Mouse (Mus musculus) hindbrain, embryonic 15.5 days (tissue): ENCODE data around the gene Deaf1. TPM values are rescaled to one million over a fixed set of nuclear protein-coding genes. Genes with fewer than 3 reads are reported as not detected.

ENCODE experiments used
- ATAC-seq: fragments of 200-750 bp; cut with Nextera tagmentation; 2 replicates; pipeline ENCODE4 v1.8.0; 2017; ENCODE audit warnings: low read depth, moderate number of reproducible peaks, moderate TSS enrichment; ENCODE audit not compliant: low FRiP score
- H3K27ac ChIP-seq: fragments of 300-500 bp; sonication (generic); replicated peaks from 2 replicates; pipeline ENCODE4 v1.5.1; 2015; ENCODE audit warnings: mild to moderate bottlenecking, inconsistent platforms
- H3K27me3 ChIP-seq: fragments of 300-500 bp; sonication (generic); 2 replicates; pipeline ENCODE4 v1.6.1; 2015; ENCODE audit warnings: control low read depth, inconsistent platforms
- H3K36me3 ChIP-seq: fragments of 300-500 bp; sonication (generic); 2 replicates; pipeline ENCODE4 v1.6.1; 2015; ENCODE audit warnings: control low read depth, inconsistent platforms
- H3K4me1 ChIP-seq: fragments of 300-500 bp; sonication (generic); replicated peaks from 2 replicates; pipeline ENCODE4 v1.6.1; 2015; ENCODE audit warnings: control low read depth, inconsistent platforms
- H3K4me2 ChIP-seq: fragments of 300-500 bp; sonication (generic); 2 replicates; pipeline ENCODE4 v1.6.1; 2015; ENCODE audit warnings: moderate library complexity, mild to moderate bottlenecking, inconsistent platforms
- H3K4me3 ChIP-seq: fragments of 300-500 bp; sonication (generic); 2 replicates; pipeline ENCODE4 v1.5.1; 2015; ENCODE audit warnings: mild to moderate bottlenecking, inconsistent platforms
- H3K9ac ChIP-seq: fragments of 300-500 bp; sonication (generic); 2 replicates; pipeline ENCODE4 v1.6.1; 2015; ENCODE audit warnings: inconsistent platforms
- H3K9me3 ChIP-seq: fragments of 300-500 bp; sonication (generic); 2 replicates; pipeline ENCODE4 v1.6.1; 2016; ENCODE audit warnings: control low read depth, inconsistent platforms
- WGBS: fragments of 180-500 bp; shearing (Covaris S2); methylation state at CpG from one replicate; pipeline ENCODE4 v1.1.7; 2015; 5-methylcytosine and 5-hydroxymethylcytosine counted together
- polyA plus RNA-seq: library from polyadenylated mRNA; unstranded; fragments of >200 nt; fragmentation: Nextera tagmentation; extraction: Ambion mirVana; gene quantifications from 2 replicates; pipeline ENCODE4 v1.2.1, GENCODE M21; 2015

Deaf1 gene
- polyA plus RNA-seq, 1 experiment from 2014 or later = 205 TPM

GRCm38 (mm10) chr7:141337716-141338416, 10.4 kb upstream of the Deaf1 start:
- no peaks in the 10 kb centered on the region for H3K27me3 ChIP-seq
- no peak overlapping the region for H3K4me3 ChIP-seq
- 87% methylated on average over 3 of the region's 3 CpGs for WGBS
- no peak for ATAC-seq
- no peak overlapping the region for H3K4me2 ChIP-seq
- H3K27ac ChIP-seq = no peak overlapping the region
- H3K9me3 ChIP-seq = no peaks in the 10 kb centered on the region
- peaks cover 6% of the 10 kb centered on the region for H3K4me1 ChIP-seq
- H3K9ac ChIP-seq = no peak overlapping the region
- H3K36me3 ChIP-seq = peaks cover 6% of the 10 kb centered on the region; the same call in 1 of the 2 replicates

- Histone ChIP-seq H3K4me1 (peaks cover 6% of the 10 kb centered on the region), H3K9me3 (no peaks in the 10 kb centered on the region), H3K4me3 (no peak overlapping the region), H3K9ac (no peak overlapping the region), H3K27ac (no peak overlapping the region), H3K4me2 (no peak overlapping the region), H3K27me3 (no peaks in the 10 kb centered on the region), H3K36me3 (peaks cover 6% of the 10 kb centered on the region; the same call in 1 of the 2 replicates)
- 90% methylated on average over 3 of the region's 3 CpGs for WGBS
- no peak for ATAC-seq
Observed at GRCm38 (mm10) chr7:141336296-141336695, 8.8 kb upstream of the Deaf1 start.

GRCm38 (mm10) chr7:141335682-141336081, 8.2 kb upstream of the Deaf1 start:
- peaks cover 6% of the 10 kb centered on the region; the same call in 1 of the 2 replicates for H3K36me3 ChIP-seq
- peaks cover 6% of the 10 kb centered on the region for H3K4me1 ChIP-seq
- no peak overlapping the region for H3K27ac ChIP-seq
- no peak overlapping the region for H3K9ac ChIP-seq
- ATAC-seq = no peak
- H3K9me3 ChIP-seq = no peaks in the 10 kb centered on the region
- H3K27me3 ChIP-seq = no peaks in the 10 kb centered on the region
- no peak overlapping the region for H3K4me2 ChIP-seq
- WGBS = 86% methylated on average over 4 of the region's 4 CpGs
- no peak overlapping the region for H3K4me3 ChIP-seq

- Histone ChIP-seq H3K36me3 (peaks cover 6% of the 10 kb centered on the region; the same call in 1 of the 2 replicates), H3K4me1 (peaks cover 6% of the 10 kb centered on the region), H3K9me3 (no peaks in the 10 kb centered on the region), H3K9ac (no peak overlapping the region), H3K4me3 (no peak overlapping the region), H3K27me3 (no peaks in the 10 kb centered on the region), H3K27ac (no peak overlapping the region), H3K4me2 (no peak overlapping the region)
- ATAC-seq = no peak
- 74% methylated on average over 2 of the region's 2 CpGs for WGBS
Observed at GRCm38 (mm10) chr7:141335044-141335579, 7.6 kb upstream of the Deaf1 start.

- Histone ChIP-seq H3K27me3 (no peaks in the 10 kb centered on the region), H3K27ac (no peak overlapping the region), H3K4me2 (no peak overlapping the region), H3K36me3 (peaks cover 6% of the 10 kb centered on the region; the same call in 1 of the 2 replicates), H3K4me3 (no peak overlapping the region), H3K9me3 (no peaks in the 10 kb centered on the region), H3K9ac (no peak overlapping the region), H3K4me1 (peaks cover 12% of the 10 kb centered on the region)
- 89% methylated on average over 6 of the region's 6 CpGs for WGBS
- no peak for ATAC-seq
Observed at GRCm38 (mm10) chr7:141331990-141332389, 4.5 kb upstream of the Deaf1 start.

GRCm38 (mm10) chr7:141330706-141331105, 3.2 kb upstream of the Deaf1 start:
- H3K4me2 ChIP-seq = no peak overlapping the region

GRCm38 (mm10) chr7:141328373-141328990, 992 bp upstream of the Deaf1 start:
- Histone ChIP-seq H3K9ac (peak overlapping the region; percentile 92), H3K27ac (peak overlapping the region; percentile 96), H3K4me3 (peak overlapping the region; percentile 70), H3K36me3 (peaks cover 6% of the 10 kb centered on the region; the same call in 1 of the 2 replicates), H3K4me2 (peak overlapping the region; percentile 97), H3K9me3 (no peaks in the 10 kb centered on the region), H3K27me3 (no peaks in the 10 kb centered on the region), H3K4me1 (peaks cover 39% of the 10 kb centered on the region)
- ATAC-seq = peak; percentile 29
- 15% methylated on average over 24 of the region's 24 CpGs for WGBS

More at GRCm38 (mm10) chr7:141330706-141331105, 3.2 kb upstream of the Deaf1 start:
- ATAC-seq = no peak
- Histone ChIP-seq H3K9ac (no peak overlapping the region), H3K36me3 (peaks cover 6% of the 10 kb centered on the region; the same call in 1 of the 2 replicates), H3K27me3 (no peaks in the 10 kb centered on the region), H3K27ac (no peak overlapping the region), H3K9me3 (no peaks in the 10 kb centered on the region), H3K4me3 (no peak overlapping the region), H3K4me1 (peaks cover 25% of the 10 kb centered on the region)

GRCm38 (mm10) chr7:141326546-141327446, 694 bp downstream of the Deaf1 start:
- peaks cover 39% of the 10 kb centered on the region for H3K4me1 ChIP-seq
- H3K4me3 ChIP-seq = peak overlapping the region; percentile 70
- ATAC-seq = peak; percentile 32
- H3K36me3 ChIP-seq = peaks cover 17% of the 10 kb centered on the region
- H3K9me3 ChIP-seq = no peaks in the 10 kb centered on the region
- peak overlapping the region; percentile 96 for H3K27ac ChIP-seq
- H3K4me2 ChIP-seq = peak overlapping the region; percentile 97
- no peaks in the 10 kb centered on the region for H3K27me3 ChIP-seq
- 5% methylated on average over 35 of the region's 35 CpGs for WGBS
- H3K9ac ChIP-seq = peak overlapping the region; percentile 92

- H3K4me1 ChIP-seq = peaks cover 39% of the 10 kb centered on the region
- H3K4me3 ChIP-seq = no peak overlapping the region
- H3K27me3 ChIP-seq = no peaks in the 10 kb centered on the region
- H3K36me3 ChIP-seq = peaks cover 36% of the 10 kb centered on the region
- no peaks in the 10 kb centered on the region for H3K9me3 ChIP-seq
- H3K9ac ChIP-seq = 0 out of 2 replicates have a peak overlapping the region, but pooled peaks have one; percentile 18
- H3K27ac ChIP-seq = no peak overlapping the region
- ATAC-seq = no peak
- H3K4me2 ChIP-seq = peak overlapping the region; percentile 7; the same call in 1 of the 2 replicates
- 81% methylated on average over 1 of the region's 1 CpGs for whole genome bisulfite sequencing
Observed at GRCm38 (mm10) chr7:141324686-141325085, 2.8 kb downstream of the Deaf1 start.

GRCm38 (mm10) chr7:141319446-141319845, 8.0 kb downstream of the Deaf1 start:
- ATAC-seq = no peak
- Histone ChIP-seq H3K9me3 (no peaks in the 10 kb centered on the region), H3K36me3 (peaks cover 87% of the 10 kb centered on the region), H3K27me3 (no peaks in the 10 kb centered on the region), H3K27ac (no peak overlapping the region), H3K4me1 (peaks cover 2% of the 10 kb centered on the region), H3K4me3 (no peak overlapping the region), H3K9ac (no peak overlapping the region), H3K4me2 (no peak overlapping the region)
- WGBS = 83% methylated on average over 2 of the region's 2 CpGs

GRCm38 (mm10) chr7:141317619-141318132, 9.8 kb downstream of the Deaf1 start:
- no peak for ATAC-seq
- WGBS = 77% methylated on average over 1 of the region's 1 CpGs
- H3K9me3 ChIP-seq = no peaks in the 10 kb centered on the region
- H3K9ac ChIP-seq = no peak overlapping the region
- H3K4me1 ChIP-seq = no peaks in the 10 kb centered on the region
- H3K4me3 ChIP-seq = no peak overlapping the region
- H3K4me2 ChIP-seq = no peak overlapping the region
- no peaks in the 10 kb centered on the region for H3K27me3 ChIP-seq
- H3K27ac ChIP-seq = no peak overlapping the region
- peaks cover 96% of the 10 kb centered on the region for H3K36me3 ChIP-seq
